Mouse (Mus musculus): ENCODE measurements at regions not wholly inside any gene's neighbourhood (a gene's known extent, or its start where the extent isn't known, plus 50 kb on each side); places are given as distances from the start of the nearest gene placed in this dataset.
A peak's percentile ranks its signal among the peaks of the same experiment; 100 is the strongest.

DNA sequence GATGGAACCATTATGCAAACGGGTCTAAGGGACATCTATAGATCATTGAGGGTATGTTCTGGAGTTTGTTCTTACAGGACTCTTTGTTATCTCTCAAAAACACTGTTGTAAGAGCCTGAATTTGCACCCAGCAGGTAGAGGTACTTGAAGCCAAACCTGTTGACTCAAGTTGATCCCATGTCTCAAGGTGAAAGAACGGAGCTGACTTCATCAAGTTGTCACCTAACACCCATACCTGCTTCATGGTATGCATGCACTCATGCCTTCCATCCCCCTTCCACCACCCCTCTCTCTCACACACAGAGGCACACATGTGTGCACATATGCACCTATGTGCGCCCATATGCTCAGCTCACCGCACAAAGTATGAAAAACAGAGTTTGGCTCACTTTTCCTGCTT, 189.0 kb downstream of the Ttll7 start:
- no peak overlapping the region for H3K27ac ChIP-seq (replicated peaks)
- no peaks in the 10 kb centered on the region for H3K9me3 ChIP-seq
- H3K27me3 ChIP-seq, result no peaks in the 10 kb centered on the region
- no peak overlapping the region for H3K4me3 ChIP-seq
- no peak for ATAC-seq (ENCODE audit: low FRiP score, low read depth)
- H3K4me1 ChIP-seq, result no peaks in the 10 kb centered on the region
- H3K9ac ChIP-seq (replicated peaks), result no peak overlapping the region
- no peak overlapping the region for H3K4me2 ChIP-seq (replicated peaks)
- H3K36me3 ChIP-seq, result no peaks in the 10 kb centered on the region
- 87% methylated on average over 4 of the region's 4 CpGs for WGBS

DNA sequence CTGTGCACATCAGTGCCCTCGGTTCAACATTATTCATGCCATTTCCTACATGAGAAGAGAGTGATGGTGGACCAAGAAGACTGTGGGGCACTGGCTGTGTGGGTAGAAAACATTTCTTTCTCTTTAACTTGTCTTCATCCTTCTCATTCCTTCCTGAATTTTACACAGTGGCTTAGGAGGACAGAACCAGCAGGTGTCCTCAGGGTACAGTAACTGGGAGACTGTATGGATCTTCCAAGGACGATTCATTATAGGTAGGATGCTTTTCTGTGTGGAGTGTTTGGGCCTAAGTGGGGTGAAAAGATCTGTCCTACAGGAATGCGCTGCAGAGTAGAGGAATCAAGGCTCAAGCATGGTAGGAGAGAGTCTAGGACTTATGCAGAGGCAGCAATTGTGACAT, 190.7 kb downstream of the Ttll7 start:
- H3K4me2 ChIP-seq (replicated peaks), result no peak overlapping the region
- no peaks in the 10 kb centered on the region for H3K36me3 ChIP-seq
- H3K27ac ChIP-seq (replicated peaks), result no peak overlapping the region
- no peak for ATAC-seq (ENCODE audit: low FRiP score, low read depth)
- WGBS, result 82% methylated on average over 3 of the region's 3 CpGs
- H3K9ac ChIP-seq (replicated peaks), result no peak overlapping the region
- H3K9me3 ChIP-seq, result no peaks in the 10 kb centered on the region
- H3K4me1 ChIP-seq, result no peaks in the 10 kb centered on the region
- H3K27me3 ChIP-seq, result no peaks in the 10 kb centered on the region
- no peak overlapping the region for H3K4me3 ChIP-seq

DNA sequence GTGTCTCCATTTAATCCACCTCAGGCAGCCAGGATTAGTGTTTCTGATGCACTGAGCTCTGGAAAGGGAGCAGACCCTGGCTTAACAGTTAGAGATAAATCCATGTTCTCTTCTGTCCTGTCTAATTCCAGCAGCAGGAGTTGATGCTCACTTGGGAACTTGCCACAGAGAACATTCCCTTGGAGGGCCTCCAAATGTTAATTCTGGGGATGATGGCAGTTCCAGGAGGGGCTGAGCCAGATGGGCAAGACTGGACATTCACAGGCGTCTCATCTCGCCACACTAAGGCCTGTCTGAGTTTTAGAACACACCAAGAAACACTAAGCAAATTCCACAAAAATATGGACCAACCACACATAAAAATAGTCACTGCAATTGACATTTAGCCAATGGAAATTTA, 194.5 kb downstream of the Ttll7 start:
- Histone ChIP-seq H3K27ac (replicated peaks) (no peak overlapping the region), H3K9me3 (0 out of 2 replicates have a peak, but pooled peaks cover 3% of the 10 kb centered on the region), H3K27me3 (no peaks in the 10 kb centered on the region), H3K36me3 (no peaks in the 10 kb centered on the region), H3K4me1 (no peaks in the 10 kb centered on the region), H3K4me3 (no peak overlapping the region), H3K9ac (replicated peaks) (no peak overlapping the region), H3K4me2 (replicated peaks) (no peak overlapping the region)
- 82% methylated on average over 2 of the region's 2 CpGs for WGBS
- ATAC-seq (ENCODE audit: low FRiP score, low read depth), result no peak

DNA sequence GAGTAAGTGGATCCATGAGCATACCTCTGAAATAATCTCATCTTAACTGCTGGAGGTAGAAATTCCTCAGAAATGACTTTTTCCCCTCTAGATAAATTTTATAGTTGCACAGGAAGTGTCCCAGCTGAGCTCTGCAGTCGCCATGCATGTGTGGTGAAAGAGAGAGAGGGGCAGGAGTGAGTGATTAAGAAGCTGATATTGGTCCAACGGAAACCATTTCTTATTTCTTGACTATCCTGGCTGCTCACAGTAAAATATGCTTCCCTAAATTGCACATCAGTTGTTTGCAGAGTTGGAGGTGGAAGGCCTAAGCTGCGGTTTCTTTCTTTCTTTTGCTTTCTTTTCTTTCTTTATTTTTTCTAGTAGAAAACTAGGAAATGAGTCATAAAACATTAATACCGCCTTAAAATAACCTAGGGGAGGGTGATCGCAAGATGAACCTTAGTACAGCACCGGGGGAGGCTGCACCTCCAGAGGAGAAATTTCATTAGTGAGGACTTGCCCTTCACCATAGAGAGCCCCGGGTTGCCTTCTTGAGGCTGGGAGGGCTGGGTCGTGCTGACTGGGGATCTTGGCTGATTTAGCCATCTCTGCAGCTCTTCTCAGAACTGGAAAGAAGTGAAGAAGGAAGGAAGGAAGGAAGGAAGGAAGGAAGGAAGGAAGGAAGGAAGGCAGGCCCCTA, 202.1 kb downstream of the Ttll7 start:
- Histone ChIP-seq H3K9ac (replicated peaks) (no peak overlapping the region), H3K27ac (replicated peaks) (no peak overlapping the region), H3K4me2 (replicated peaks) (no peak overlapping the region), H3K36me3 (no peaks in the 10 kb centered on the region), H3K27me3 (no peaks in the 10 kb centered on the region), H3K4me3 (no peak overlapping the region), H3K4me1 (no peaks in the 10 kb centered on the region), H3K9me3 (0 out of 2 replicates have a peak, but pooled peaks cover 3% of the 10 kb centered on the region)
- ATAC-seq (ENCODE audit: low FRiP score, low read depth), result no peak
- WGBS, result 82% methylated on average over 8 of the region's 8 CpGs

DNA sequence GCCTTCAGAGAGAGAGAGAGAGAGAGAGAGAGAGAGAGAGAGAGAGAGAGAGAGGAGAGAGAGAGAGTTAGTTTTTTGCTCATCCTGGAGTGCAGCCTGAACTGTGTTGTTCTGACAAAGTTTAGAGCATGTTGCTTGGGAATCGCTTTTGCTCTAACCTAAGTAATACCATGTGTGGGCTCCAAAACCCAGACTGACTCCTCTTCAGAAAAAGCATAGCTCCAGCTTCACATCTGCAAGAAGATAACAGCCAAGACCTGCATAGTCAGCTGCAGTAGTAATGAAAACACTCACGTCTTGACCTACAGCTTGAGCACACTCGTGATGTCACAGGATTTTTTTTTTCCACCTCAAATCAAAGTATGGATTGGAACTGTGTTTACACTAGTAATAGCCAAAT, 205.7 kb downstream of the Ttll7 start:
- 77% methylated on average over 3 of the region's 3 CpGs for WGBS
- no peak for ATAC-seq (ENCODE audit: low FRiP score, low read depth)
- Histone ChIP-seq H3K9ac (replicated peaks) (no peak overlapping the region), H3K9me3 (no peaks in the 10 kb centered on the region), H3K27me3 (no peaks in the 10 kb centered on the region), H3K36me3 (no peaks in the 10 kb centered on the region), H3K27ac (replicated peaks) (no peak overlapping the region), H3K4me1 (no peaks in the 10 kb centered on the region), H3K4me2 (replicated peaks) (no peak overlapping the region), H3K4me3 (no peak overlapping the region)

DNA sequence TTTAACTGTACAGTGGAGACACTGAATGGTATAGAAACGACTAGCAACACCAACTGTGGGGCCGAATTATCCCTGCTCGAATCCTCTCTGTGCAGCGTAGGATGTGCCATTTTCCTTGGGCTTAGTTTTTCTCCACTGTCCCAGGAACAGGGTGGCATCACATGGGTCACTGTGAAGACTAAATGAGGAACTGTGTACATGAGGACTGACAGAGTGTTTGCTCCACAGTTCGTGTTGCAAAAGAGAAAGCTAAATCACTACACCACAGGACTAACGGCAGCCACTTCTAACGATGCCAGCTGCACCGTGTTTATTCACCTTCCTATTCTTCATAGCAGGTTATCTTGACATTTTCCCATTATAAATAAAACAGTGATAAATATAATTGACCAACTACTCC, 208.5 kb downstream of the Ttll7 start:
- Histone ChIP-seq H3K27ac (replicated peaks) (no peak overlapping the region), H3K4me3 (no peak overlapping the region), H3K36me3 (no peaks in the 10 kb centered on the region), H3K9me3 (no peaks in the 10 kb centered on the region), H3K4me1 (peaks cover 8% of the 10 kb centered on the region; the same call in 1 of the 2 replicates), H3K27me3 (no peaks in the 10 kb centered on the region), H3K9ac (replicated peaks) (no peak overlapping the region), H3K4me2 (replicated peaks) (no peak overlapping the region)
- ATAC-seq (ENCODE audit: low FRiP score, low read depth), result no peak
- 93% methylated on average over 8 of the region's 8 CpGs for WGBS

DNA sequence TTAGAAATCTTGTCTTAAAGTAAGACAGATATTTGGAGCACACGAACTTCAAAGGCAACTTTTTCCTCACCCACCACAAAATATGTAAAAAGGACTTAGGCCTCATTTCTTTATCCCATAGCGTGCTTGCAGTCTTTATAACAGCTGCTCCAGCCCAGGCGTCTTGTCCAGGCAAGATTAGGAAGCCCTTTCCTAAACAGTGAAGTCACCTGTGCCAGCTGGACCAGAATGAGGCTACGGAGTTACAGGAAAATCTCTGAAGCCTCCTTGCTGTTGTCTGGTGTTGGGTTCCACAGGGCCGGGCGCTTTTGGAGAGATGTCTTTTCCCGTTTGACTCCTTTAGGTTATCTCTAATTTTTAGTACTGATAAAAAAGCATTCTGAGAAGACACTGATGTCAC, 210.3 kb downstream of the Ttll7 start:
- Histone ChIP-seq H3K9me3 (no peaks in the 10 kb centered on the region), H3K4me2 (replicated peaks) (no peak overlapping the region), H3K4me1 (peaks cover 8% of the 10 kb centered on the region; the same call in 1 of the 2 replicates), H3K9ac (replicated peaks) (no peak overlapping the region), H3K27ac (replicated peaks) (no peak overlapping the region), H3K4me3 (no peak overlapping the region), H3K27me3 (no peaks in the 10 kb centered on the region), H3K36me3 (no peaks in the 10 kb centered on the region)
- WGBS, result 84% methylated on average over 7 of the region's 7 CpGs
- ATAC-seq (ENCODE audit: low FRiP score, low read depth), result no peak

DNA sequence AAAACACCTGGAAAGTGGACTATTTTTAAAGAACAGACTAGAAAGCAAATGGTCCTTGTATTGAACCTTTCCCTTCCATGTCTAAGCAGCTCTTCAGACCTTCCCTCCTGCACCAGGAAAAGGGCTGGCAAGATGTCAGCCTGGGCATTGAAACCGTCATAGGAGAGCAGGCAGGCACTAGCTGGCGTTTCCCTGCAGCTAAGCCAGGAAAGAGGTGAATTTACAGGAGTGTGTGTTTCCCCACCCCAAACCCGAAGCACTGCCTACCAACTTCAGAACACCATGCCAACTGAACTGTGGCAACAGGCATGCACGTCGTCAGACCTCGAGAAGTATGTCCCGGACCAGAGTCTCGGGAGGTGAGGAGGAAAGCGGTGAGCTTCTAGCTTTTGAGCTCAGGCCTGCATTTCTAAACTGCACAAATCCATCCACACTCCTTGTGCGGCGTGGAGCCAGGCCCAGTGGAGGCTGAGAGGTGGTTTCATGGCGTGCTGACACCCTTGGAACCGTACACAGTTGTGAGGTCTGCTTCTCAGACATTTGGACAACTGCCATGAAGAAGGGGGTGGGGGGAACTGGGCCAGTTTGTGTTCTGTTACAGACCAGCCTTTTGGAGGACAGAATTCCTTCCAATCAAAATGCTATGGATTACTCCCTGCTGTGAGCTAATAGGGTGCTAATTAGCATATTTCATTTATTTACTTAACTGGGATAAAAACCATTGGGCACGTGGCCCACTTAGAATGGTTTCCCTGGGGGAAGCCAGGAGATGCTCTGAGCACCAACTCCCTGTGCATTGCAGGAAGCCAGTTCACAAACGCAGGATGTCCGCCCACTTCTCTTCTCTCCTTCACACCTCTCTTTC, 211.6 kb downstream of the Ttll7 start:
- no peaks in the 10 kb centered on the region for H3K27me3 ChIP-seq
- H3K4me3 ChIP-seq, result no peak overlapping the region
- H3K4me1 ChIP-seq, result peaks cover 8% of the 10 kb centered on the region; the same call in 1 of the 2 replicates
- no peaks in the 10 kb centered on the region for H3K36me3 ChIP-seq
- no peak overlapping the region for H3K4me2 ChIP-seq (replicated peaks)
- H3K9me3 ChIP-seq, result no peaks in the 10 kb centered on the region
- H3K9ac ChIP-seq (replicated peaks), result no peak overlapping the region
- peak; percentile 66 for ATAC-seq (ENCODE audit: low FRiP score, low read depth)
- 78% methylated on average over 16 of the region's 16 CpGs for WGBS
- H3K27ac ChIP-seq (replicated peaks), result no peak overlapping the region

DNA sequence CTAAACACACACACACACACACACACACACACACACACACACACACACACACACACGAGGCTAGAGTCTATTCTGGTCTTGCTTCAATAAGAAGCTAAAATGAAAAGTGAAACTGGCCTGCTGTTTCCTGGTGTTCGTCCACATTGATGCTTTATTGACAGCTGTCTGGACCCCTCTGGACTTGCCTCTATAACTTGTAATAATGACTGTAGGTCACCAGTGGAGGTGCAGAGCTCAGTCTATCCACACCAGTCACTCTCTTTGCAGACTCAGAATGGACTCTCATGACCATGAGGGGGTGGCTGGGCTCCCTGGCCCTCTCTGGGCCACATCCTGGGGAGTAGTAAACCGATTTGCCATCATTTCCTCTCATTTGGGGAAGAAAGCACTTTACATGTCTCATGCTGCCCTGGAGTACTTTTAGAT, 212.3 kb downstream of the Ttll7 start:
- no peak overlapping the region for H3K27ac ChIP-seq (replicated peaks)
- ATAC-seq (ENCODE audit: low FRiP score, low read depth), result no peak
- 69% methylated on average over 3 of the region's 3 CpGs for WGBS

DNA sequence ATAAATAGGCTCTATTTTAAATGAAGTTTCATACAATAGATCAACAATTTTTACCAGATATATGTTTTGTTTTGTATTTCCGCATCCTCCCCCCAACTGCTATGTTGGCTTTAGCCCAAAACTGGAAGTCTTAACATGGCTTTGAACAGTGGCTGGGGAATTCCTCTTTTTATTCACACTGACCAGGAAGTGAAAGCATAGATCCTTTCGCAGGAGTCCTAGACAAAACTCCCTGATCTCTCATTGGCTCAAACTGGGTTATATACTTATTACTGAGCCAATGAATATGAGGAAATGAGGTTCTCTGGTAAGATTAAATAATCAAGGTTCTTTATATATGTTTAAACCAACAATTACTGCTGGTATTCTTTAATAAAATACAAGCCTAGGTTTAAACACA, 218.8 kb downstream of the Ttll7 start:
- Histone ChIP-seq H3K9me3 (no peaks in the 10 kb centered on the region), H3K4me1 (no peaks in the 10 kb centered on the region), H3K4me2 (replicated peaks) (no peak overlapping the region), H3K27me3 (0 out of 2 replicates have a peak, but pooled peaks cover 3% of the 10 kb centered on the region), H3K27ac (replicated peaks) (no peak overlapping the region), H3K9ac (replicated peaks) (no peak overlapping the region), H3K36me3 (no peaks in the 10 kb centered on the region), H3K4me3 (no peak overlapping the region)
- ATAC-seq (ENCODE audit: low FRiP score, low read depth), result no peak
- WGBS, result 96% methylated on average over 2 of the region's 2 CpGs

More for the DNA sequence above, 212.3 kb downstream of the Ttll7 start:
- no peak overlapping the region for H3K4me3 ChIP-seq
- peaks cover 8% of the 10 kb centered on the region; the same call in 1 of the 2 replicates for H3K4me1 ChIP-seq
- H3K36me3 ChIP-seq, result no peaks in the 10 kb centered on the region
- H3K27me3 ChIP-seq, result no peaks in the 10 kb centered on the region
- no peak overlapping the region for H3K9ac ChIP-seq (replicated peaks)
- H3K9me3 ChIP-seq, result no peaks in the 10 kb centered on the region
- H3K4me2 ChIP-seq (replicated peaks), result no peak overlapping the region

DNA sequence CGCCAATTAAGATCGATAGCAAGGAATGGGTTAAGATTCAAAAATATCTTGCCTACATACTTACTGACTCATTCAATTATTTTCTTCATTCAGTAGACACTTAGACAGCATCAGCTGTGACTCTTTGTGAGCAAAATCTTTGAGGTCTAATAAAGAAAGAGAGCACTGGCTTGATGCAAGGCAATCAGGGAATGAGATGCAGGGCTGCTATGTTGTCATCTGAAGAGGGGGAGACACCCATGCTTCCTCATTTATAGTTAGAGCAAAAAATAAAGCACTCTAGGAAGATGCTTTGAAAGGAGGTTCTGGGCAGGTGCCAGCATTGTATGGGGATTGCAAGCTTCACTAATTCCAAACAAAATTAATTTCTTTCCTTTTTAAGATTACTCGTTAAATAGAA, 228.0 kb downstream of the Ttll7 start:
- WGBS, result 63% methylated on average over 3 of the region's 3 CpGs
- ATAC-seq (ENCODE audit: low FRiP score, low read depth), result no peak
- Histone ChIP-seq H3K4me1 (peaks cover 35% of the 10 kb centered on the region), H3K4me3 (no peak overlapping the region), H3K36me3 (no peaks in the 10 kb centered on the region), H3K4me2 (replicated peaks) (no peak overlapping the region), H3K27me3 (no peaks in the 10 kb centered on the region), H3K9me3 (no peaks in the 10 kb centered on the region), H3K27ac (replicated peaks) (no peak overlapping the region), H3K9ac (replicated peaks) (no peak overlapping the region)

DNA sequence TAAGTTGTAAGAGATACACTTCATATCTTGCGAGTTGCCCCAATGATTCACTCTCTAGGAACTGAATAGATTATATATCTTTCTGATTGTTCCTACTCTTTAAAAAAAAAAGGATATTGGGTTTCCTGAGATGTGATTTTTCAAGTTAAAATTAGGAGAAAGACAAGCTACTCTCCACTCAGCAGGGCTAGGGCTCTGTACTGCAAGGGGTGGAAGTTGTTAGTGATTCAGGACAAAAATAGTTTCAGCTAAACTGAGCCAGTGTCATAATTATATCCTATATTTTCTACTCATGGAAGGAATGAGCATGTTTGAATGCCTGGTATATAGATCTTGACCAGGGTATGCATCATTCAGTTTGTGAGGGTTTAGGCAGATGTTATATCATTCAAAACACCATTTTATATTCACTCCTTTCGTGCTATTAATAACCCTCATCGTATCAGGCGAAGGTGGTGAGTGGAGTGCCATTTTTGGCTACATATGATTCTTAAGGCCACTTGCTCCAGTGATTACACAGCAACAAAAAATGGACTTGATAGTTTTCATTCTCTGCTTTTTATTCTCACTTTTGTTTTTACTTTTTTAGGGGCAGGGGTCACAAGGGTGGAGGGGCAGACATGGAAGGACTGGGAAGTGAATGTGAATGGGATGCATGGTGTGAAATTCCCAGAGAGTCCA, 228.7 kb downstream of the Ttll7 start:
- Histone ChIP-seq H3K9me3 (no peaks in the 10 kb centered on the region), H3K27me3 (peaks cover 4% of the 10 kb centered on the region; the same call in 1 of the 2 replicates), H3K27ac (replicated peaks) (no peak overlapping the region), H3K4me2 (replicated peaks) (no peak overlapping the region), H3K9ac (replicated peaks) (no peak overlapping the region), H3K4me3 (no peak overlapping the region), H3K36me3 (no peaks in the 10 kb centered on the region), H3K4me1 (peaks cover 38% of the 10 kb centered on the region)
- WGBS, result 70% methylated on average over 4 of the region's 4 CpGs
- no peak for ATAC-seq (ENCODE audit: low FRiP score, low read depth)

All from midbrain, embryonic 12.5 days (tissue).